Comparison of ENCODE assay signal across 27 mouse cellular contexts in genomic region chr1:187124967-187125366, GRCm38 (mm10).
DNase-seq lines count a peak whose midpoint lies in the region; ATAC-seq and TF ChIP-seq lines count a peak whose summit lies in the region.
"Had no signal": no experiment of that assay in that cellular context is flagged by ENCODE, and none has a peak within 500 bp of the region (broad histone marks: within the 10 kb centered on the region; RNA-seq: fewer than 3 reads in every experiment).

No protein-coding gene starts in this region.

- no peaks in the 10 kb centered on the region for H3K36me3 ChIP-seq in forebrain, postnatal 0 days (ENCODE audit: insufficient read depth)
- no peaks in the 10 kb centered on the region for H3K36me3 ChIP-seq in forebrain, embryonic 16.5 days (ENCODE audit: control insufficient read depth, insufficient read depth)
- no peaks in the 10 kb centered on the region for H3K36me3 ChIP-seq in lung, embryonic 14.5 days (ENCODE audit: insufficient read depth)
- no peaks in the 10 kb centered on the region for H3K36me3 ChIP-seq in testis, adult 2 months (ENCODE audit: control insufficient read depth, insufficient read depth, low read length)
- H3K36me3 ChIP-seq: embryonic facial prominence, embryonic 10.5 days; embryonic facial prominence, embryonic 13.5 days; forebrain, embryonic 12.5 days; forebrain, embryonic 15.5 days; G1E; hindbrain, embryonic 12.5 days; hindbrain, embryonic 15.5 days had no signal

- H3K27me3 ChIP-seq in forebrain, postnatal 0 days (ENCODE audit: insufficient read depth, low read length), result no peaks in the 10 kb centered on the region
- H3K27me3 ChIP-seq in forebrain, embryonic 16.5 days (replicated peaks; ENCODE audit: control insufficient read depth, insufficient read depth, low read length), result no peaks in the 10 kb centered on the region
- no peaks in the 10 kb centered on the region for H3K27me3 ChIP-seq in lung, embryonic 14.5 days (ENCODE audit: insufficient read depth, low read length)
- no peaks in the 10 kb centered on the region for H3K27me3 ChIP-seq in testis, adult 2 months (ENCODE audit: control insufficient read depth, insufficient read depth, low read length)
- H3K27me3 ChIP-seq: CH12.LX; embryonic facial prominence, embryonic 13.5 days; forebrain, embryonic 12.5 days; forebrain, embryonic 15.5 days; hindbrain, embryonic 12.5 days; hindbrain, embryonic 15.5 days had no signal

- 68% methylated on average over 3 of the region's 3 CpGs for WGBS in forebrain, postnatal 0 days
- WGBS in forebrain, embryonic 16.5 days, result 68% methylated on average over 3 of the region's 3 CpGs
- 54% methylated on average over 3 of the region's 3 CpGs for WGBS in lung, embryonic 14.5 days

- no peak overlapping the region for H3K4me2 ChIP-seq in forebrain, postnatal 0 days (ENCODE audit: low read depth)
- H3K4me2 ChIP-seq in forebrain, embryonic 16.5 days (ENCODE audit: low read length), result no peak overlapping the region
- no peak overlapping the region for H3K4me2 ChIP-seq in lung, embryonic 14.5 days
- H3K4me2 ChIP-seq: embryonic facial prominence, embryonic 13.5 days; forebrain, embryonic 12.5 days; forebrain, embryonic 15.5 days; heart, embryonic 11.5 days; hindbrain, embryonic 12.5 days; hindbrain, embryonic 15.5 days had no signal

- H3K4me1 ChIP-seq in forebrain, postnatal 0 days (ENCODE audit: insufficient read depth), result no peaks in the 10 kb centered on the region
- no peaks in the 10 kb centered on the region; the same call in 1 of the 2 replicates for H3K4me1 ChIP-seq in forebrain, embryonic 16.5 days (replicated peaks; ENCODE audit: control insufficient read depth, insufficient read depth, low read length)
- H3K4me1 ChIP-seq in lung, embryonic 14.5 days (ENCODE audit: insufficient read depth), result no peaks in the 10 kb centered on the region
- H3K4me1 ChIP-seq in testis, adult 2 months (ENCODE audit: control insufficient read depth, insufficient read depth, low read length), result no peaks in the 10 kb centered on the region
- H3K4me1 ChIP-seq: embryonic facial prominence, embryonic 10.5 days; embryonic facial prominence, embryonic 13.5 days; forebrain, embryonic 12.5 days; forebrain, embryonic 15.5 days; hindbrain, embryonic 12.5 days; hindbrain, embryonic 15.5 days had no signal

- peak; percentile 35; the same call in 1 of the 2 replicates for TF ChIP-seq POLR2A in testis, adult 2 months (IDR thresholded peaks at IDR 0.05; ENCODE audit: control insufficient read depth, low read depth, low read length)

- no peak overlapping the region for H3K27ac ChIP-seq in forebrain, postnatal 0 days (ENCODE audit: low read depth, low read length)
- no peak overlapping the region for H3K27ac ChIP-seq in forebrain, embryonic 16.5 days (ENCODE audit: low read length)
- no peak overlapping the region for H3K27ac ChIP-seq in lung, embryonic 14.5 days (ENCODE audit: low read depth)
- peak overlapping the region; percentile 53 for H3K27ac ChIP-seq in testis, adult 2 months (ENCODE audit: control insufficient read depth, insufficient read depth, low read depth, low read length)
- H3K27ac ChIP-seq: embryonic facial prominence, embryonic 10.5 days; embryonic facial prominence, embryonic 13.5 days; forebrain, embryonic 12.5 days; forebrain, embryonic 15.5 days; hindbrain, embryonic 12.5 days; hindbrain, embryonic 15.5 days had no signal

- H3K9ac ChIP-seq in forebrain, postnatal 0 days, result no peak overlapping the region
- H3K9ac ChIP-seq in forebrain, embryonic 16.5 days (replicated peaks; ENCODE audit: low read depth, low read length), result no peak overlapping the region
- no peak overlapping the region for H3K9ac ChIP-seq in lung, embryonic 14.5 days
- H3K9ac ChIP-seq: embryonic facial prominence, embryonic 13.5 days; forebrain, embryonic 12.5 days; forebrain, embryonic 15.5 days; hindbrain, embryonic 12.5 days; hindbrain, embryonic 15.5 days had no signal

- no peak overlapping the region for H3K4me3 ChIP-seq in forebrain, postnatal 0 days (ENCODE audit: low read depth, low read length)
- H3K4me3 ChIP-seq in forebrain, embryonic 16.5 days (replicated peaks; ENCODE audit: low read length), result no peak overlapping the region
- H3K4me3 ChIP-seq in lung, embryonic 14.5 days (ENCODE audit: low read depth, low read length), result no peak overlapping the region
- peak overlapping the region; percentile 87 for H3K4me3 ChIP-seq in testis, adult 2 months (ENCODE audit: control insufficient read depth, low read depth, low read length)
- H3K4me3 ChIP-seq: embryonic facial prominence, embryonic 10.5 days; embryonic facial prominence, embryonic 13.5 days; erythroblast, embryonic 14.5 days; forebrain, embryonic 12.5 days; forebrain, embryonic 15.5 days; hindbrain, embryonic 12.5 days; hindbrain, embryonic 15.5 days had no signal

- no peak for ATAC-seq in forebrain, postnatal 0 days
- no peak for ATAC-seq in forebrain, embryonic 16.5 days
- peak; percentile 49; the same call in 1 of the 2 replicates for ATAC-seq in lung, embryonic 14.5 days (ENCODE audit: insufficient read depth)
- ATAC-seq: forebrain, embryonic 15.5 days had no signal

- H3K9me3 ChIP-seq in forebrain, postnatal 0 days (ENCODE audit: low read length), result no peaks in the 10 kb centered on the region
- H3K9me3 ChIP-seq in forebrain, embryonic 16.5 days (ENCODE audit: control insufficient read depth, low read length), result no peaks in the 10 kb centered on the region
- H3K9me3 ChIP-seq in lung, embryonic 14.5 days (ENCODE audit: low read depth, low read length), result no peaks in the 10 kb centered on the region
- H3K9me3 ChIP-seq: embryonic facial prominence, embryonic 10.5 days; embryonic facial prominence, embryonic 13.5 days; forebrain, embryonic 12.5 days; forebrain, embryonic 15.5 days; hindbrain, embryonic 12.5 days; hindbrain, embryonic 15.5 days had no signal

- peak; percentile 30 for DNase-seq in forebrain, postnatal 0 days
- DNase-seq in lung, embryonic 14.5 days, result peak; percentile 67
- DNase-seq in lung, postnatal 14 days, result no peak
- DNase-seq in testis, postnatal 14 days (ENCODE audit: low spot score), result no peak
- DNase-seq in right cerebral cortex, postnatal 4 days, result no peak
- DNase-seq: adrenal gland, adult 8-10 months; adrenal gland, postnatal 25 days; B cell, adult 2 months; cerebellum, adult 18-20 months; cerebellum, adult 9-10 months; cerebellum, postnatal 25 days; embryo, embryonic 11 days; gastrocnemius, postnatal 10 days; gastrocnemius, postnatal 36 days; heart, adult 11 months had no signal

- no peak for TF ChIP-seq CTCF in forebrain, postnatal 0 days (IDR thresholded peaks at IDR 0.05; ENCODE audit: low read depth)
- no peak for TF ChIP-seq CTCF in lung, embryonic 14.5 days (IDR thresholded peaks at IDR 0.05; ENCODE audit: low read depth)
- no peak for TF ChIP-seq CTCF in testis, adult 2 months (IDR thresholded peaks at IDR 0.05; ENCODE audit: control insufficient read depth, insufficient read depth, insufficient replicate concordance, low read depth, low read length)

Comparison
In these comparisons a context has a peak if more than half of its experiments do, and no peak if none do; other contexts are left out.
1. DNase-seq: peak in forebrain, postnatal 0 days (single experiment) and lung, embryonic 14.5 days (single experiment); none in lung, postnatal 14 days (single experiment), testis, postnatal 14 days (single experiment) and right cerebral cortex, postnatal 4 days (single experiment).